Mouse (Mus musculus): Measurements from ENCODE around the gene Tlnrd1.

GRCm38 (mm10) chr7:83892333-83892669, 8.2 kb upstream of the Tlnrd1 start:
- TF ChIP-seq CTCF (IDR thresholded peaks at IDR 0.05; ENCODE audit: low read depth, low read length) (no peak), POLR2A (IDR thresholded peaks at IDR 0.05; ENCODE audit: borderline replicate concordance, low read depth, low read length) (no peak)

All from bone marrow macrophage, adult 2 months (primary cell).